Mouse (Mus musculus): ENCODE data around the gene Gm10197. TPM values are rescaled to one million over a fixed set of nuclear protein-coding genes. Genes with fewer than 3 reads are reported as not detected.
"Not testable (repeated sequence)": the region's sequence is repeated elsewhere in the genome, so short reads cannot be mapped to it uniquely, and the experiment has no call there.

The Gm10197 gene
- total and polyA plus RNA-seq, 2 experiments from 2014 or later: not detected

- no peak overlapping the region for H3K27ac ChIP-seq (ENCODE audit: low read depth, low read length)
- H3K4me1 ChIP-seq (ENCODE audit: insufficient read depth, low read length): no peaks in the 10 kb centered on the region
- H3K4me2 ChIP-seq (ENCODE audit: low read depth, low read length, poor library complexity, severe bottlenecking): no peak overlapping the region
- 89% methylated on average over 10 of the region's 10 CpGs for WGBS
- no peaks in the 10 kb centered on the region for H3K36me3 ChIP-seq (ENCODE audit: insufficient read depth, low read length)
- H3K4me3 ChIP-seq (ENCODE audit: low read depth, low read length): no peak overlapping the region
- no peak overlapping the region for H3K9ac ChIP-seq (replicated peaks; ENCODE audit: low read length, poor library complexity, severe bottlenecking)
- no peaks in the 10 kb centered on the region for H3K27me3 ChIP-seq (ENCODE audit: insufficient read depth, low read length)
- H3K9me3 ChIP-seq (ENCODE audit: low read length): no peaks in the 10 kb centered on the region
- ATAC-seq (ENCODE audit: low FRiP score) (no peak; the same call in 1 of the 2 replicates), DNase-seq (ENCODE audit: low spot score) (peak; percentile 66)
- no peak for TF ChIP-seq CTCF (IDR thresholded peaks at IDR 0.05)
Observed at GRCm38 (mm10) chr19:53404219-53404836, 32.8 kb upstream of the Gm10197 start.

- WGBS: 52% methylated on average over 12 of the region's 12 CpGs
- TF ChIP-seq CTCF (IDR thresholded peaks at IDR 0.05): no peak; the same call in 1 of the 2 replicates
- H3K4me1 ChIP-seq (ENCODE audit: insufficient read depth, low read length): no peaks in the 10 kb centered on the region
- H3K4me3 ChIP-seq (ENCODE audit: low read depth, low read length): no peak overlapping the region
- ATAC-seq (ENCODE audit: low FRiP score) (no peak), DNase-seq (ENCODE audit: low spot score) (no peak)
- H3K4me2 ChIP-seq (ENCODE audit: low read depth, low read length, poor library complexity, severe bottlenecking): no peak overlapping the region
- no peaks in the 10 kb centered on the region for H3K9me3 ChIP-seq (ENCODE audit: low read length)
- H3K27me3 ChIP-seq (ENCODE audit: insufficient read depth, low read length): no peaks in the 10 kb centered on the region
- no peak overlapping the region for H3K27ac ChIP-seq (ENCODE audit: low read depth, low read length)
- no peak overlapping the region for H3K9ac ChIP-seq (replicated peaks; ENCODE audit: low read length, poor library complexity, severe bottlenecking)
- H3K36me3 ChIP-seq (ENCODE audit: insufficient read depth, low read length): no peaks in the 10 kb centered on the region
Observed at GRCm38 (mm10) chr19:53402741-53403432, 31.3 kb upstream of the Gm10197 start.

- ATAC-seq (ENCODE audit: low FRiP score) (no peak), DNase-seq (ENCODE audit: low spot score) (no peak)
- no peak overlapping the region for H3K4me3 ChIP-seq (ENCODE audit: low read depth, low read length)
- H3K4me2 ChIP-seq (ENCODE audit: low read depth, low read length, poor library complexity, severe bottlenecking): no peak overlapping the region
- no peak overlapping the region for H3K9ac ChIP-seq (replicated peaks; ENCODE audit: low read length, poor library complexity, severe bottlenecking)
- WGBS: 87% methylated on average over 16 of the region's 16 CpGs
- no peaks in the 10 kb centered on the region for H3K9me3 ChIP-seq (ENCODE audit: low read length)
- H3K27ac ChIP-seq (ENCODE audit: low read depth, low read length): no peak overlapping the region
- no peaks in the 10 kb centered on the region for H3K4me1 ChIP-seq (ENCODE audit: insufficient read depth, low read length)
- H3K27me3 ChIP-seq (ENCODE audit: insufficient read depth, low read length): no peaks in the 10 kb centered on the region
- peak; percentile 22; the same call in 1 of the 2 replicates for TF ChIP-seq CTCF (IDR thresholded peaks at IDR 0.05)
- H3K36me3 ChIP-seq (ENCODE audit: insufficient read depth, low read length): no peaks in the 10 kb centered on the region
Observed at GRCm38 (mm10) chr19:53400332-53401110, 29.0 kb upstream of the Gm10197 start.

- Histone ChIP-seq H3K4me2 (ENCODE audit: low read depth, low read length, poor library complexity, severe bottlenecking) (no peak overlapping the region), H3K4me3 (ENCODE audit: low read depth, low read length) (no peak overlapping the region), H3K36me3 (ENCODE audit: insufficient read depth, low read length) (no peaks in the 10 kb centered on the region), H3K4me1 (ENCODE audit: insufficient read depth, low read length) (no peaks in the 10 kb centered on the region), H3K9ac (replicated peaks; ENCODE audit: low read length, poor library complexity, severe bottlenecking) (no peak overlapping the region), H3K27me3 (ENCODE audit: insufficient read depth, low read length) (no peaks in the 10 kb centered on the region), H3K27ac (ENCODE audit: low read depth, low read length) (no peak overlapping the region), H3K9me3 (ENCODE audit: low read length) (no peaks in the 10 kb centered on the region)
- no peak for DNase-seq (ENCODE audit: low spot score)
- 89% methylated on average over 4 of the region's 4 CpGs for WGBS
- TF ChIP-seq CTCF (IDR thresholded peaks at IDR 0.05): no peak
- no peak for ATAC-seq (ENCODE audit: low FRiP score)
Observed at GRCm38 (mm10) chr19:53399213-53399612, 27.6 kb upstream of the Gm10197 start.

GRCm38 (mm10) chr19:53397451-53398233, 26.1 kb upstream of the Gm10197 start:
- Histone ChIP-seq H3K27ac (ENCODE audit: low read depth, low read length) (no peak overlapping the region), H3K4me2 (ENCODE audit: low read depth, low read length, poor library complexity, severe bottlenecking) (no peak overlapping the region), H3K9me3 (ENCODE audit: low read length) (no peaks in the 10 kb centered on the region), H3K27me3 (ENCODE audit: insufficient read depth, low read length) (no peaks in the 10 kb centered on the region), H3K9ac (replicated peaks; ENCODE audit: low read length, poor library complexity, severe bottlenecking) (no peak overlapping the region), H3K36me3 (ENCODE audit: insufficient read depth, low read length) (no peaks in the 10 kb centered on the region), H3K4me3 (ENCODE audit: low read depth, low read length) (no peak overlapping the region), H3K4me1 (ENCODE audit: insufficient read depth, low read length) (no peaks in the 10 kb centered on the region)
- 89% methylated on average over 12 of the region's 12 CpGs for WGBS
- ATAC-seq (ENCODE audit: low FRiP score) (no peak), DNase-seq (ENCODE audit: low spot score) (no peak)
- TF ChIP-seq CTCF (IDR thresholded peaks at IDR 0.05): no peak

- not testable (repeated sequence) for DNase-seq (ENCODE audit: low spot score); H3K27me3 ChIP-seq (ENCODE audit: insufficient read depth, low read length); ATAC-seq (ENCODE audit: low FRiP score); H3K4me1 ChIP-seq (ENCODE audit: insufficient read depth, low read length); H3K36me3 ChIP-seq (ENCODE audit: insufficient read depth, low read length); H3K4me3 ChIP-seq (ENCODE audit: low read depth, low read length); H3K9ac ChIP-seq (replicated peaks; ENCODE audit: low read length, poor library complexity, severe bottlenecking); H3K27ac ChIP-seq (ENCODE audit: low read depth, low read length); H3K4me2 ChIP-seq (ENCODE audit: low read depth, low read length, poor library complexity, severe bottlenecking); H3K9me3 ChIP-seq (ENCODE audit: low read length)
- WGBS: 43% methylated on average over 5 of the region's 5 CpGs
Observed at GRCm38 (mm10) chr19:53395805-53396204, 24.2 kb upstream of the Gm10197 start.

GRCm38 (mm10) chr19:53394956-53395355, 23.4 kb upstream of the Gm10197 start:
- WGBS: 62% methylated on average over 3 of the region's 3 CpGs
- H3K4me2 ChIP-seq (ENCODE audit: low read depth, low read length, poor library complexity, severe bottlenecking); H3K27me3 ChIP-seq (ENCODE audit: insufficient read depth, low read length); H3K4me1 ChIP-seq (ENCODE audit: insufficient read depth, low read length); H3K4me3 ChIP-seq (ENCODE audit: low read depth, low read length); DNase-seq (ENCODE audit: low spot score); H3K27ac ChIP-seq (ENCODE audit: low read depth, low read length); H3K9ac ChIP-seq (replicated peaks; ENCODE audit: low read length, poor library complexity, severe bottlenecking); ATAC-seq (ENCODE audit: low FRiP score); H3K9me3 ChIP-seq (ENCODE audit: low read length); H3K36me3 ChIP-seq (ENCODE audit: insufficient read depth, low read length): not testable (repeated sequence)
